Mouse (Mus musculus) spleen, adult 2 months (tissue): ENCODE data around the gene Mme.

ENCODE experiments used
- CTCF ChIP-seq: fragments of 200-500 bp; IDR thresholded peaks from 2 replicates; pipeline ENCODE4 v1.5.1; 2011; ENCODE audit warnings: mild to moderate bottlenecking, inconsistent platforms; ENCODE audit not compliant: insufficient read depth, insufficient read length, insufficient replicate concordance; ENCODE audit errors: extremely low read depth
- POLR2A ChIP-seq: fragments of 200-500 bp; IDR thresholded peaks from 2 replicates; pipeline ENCODE4 v1.6.1; 2011; ENCODE audit warnings: low read depth, low read length, inconsistent platforms

GRCm38 (mm10) chr3:63351680-63352260 lies 110.4 kb downstream of the Mme start:
- TF ChIP-seq CTCF (no peak), POLR2A (no peak)
